Comparison of ENCODE assay signal across 8 mouse cellular contexts in the genomic region with DNA sequence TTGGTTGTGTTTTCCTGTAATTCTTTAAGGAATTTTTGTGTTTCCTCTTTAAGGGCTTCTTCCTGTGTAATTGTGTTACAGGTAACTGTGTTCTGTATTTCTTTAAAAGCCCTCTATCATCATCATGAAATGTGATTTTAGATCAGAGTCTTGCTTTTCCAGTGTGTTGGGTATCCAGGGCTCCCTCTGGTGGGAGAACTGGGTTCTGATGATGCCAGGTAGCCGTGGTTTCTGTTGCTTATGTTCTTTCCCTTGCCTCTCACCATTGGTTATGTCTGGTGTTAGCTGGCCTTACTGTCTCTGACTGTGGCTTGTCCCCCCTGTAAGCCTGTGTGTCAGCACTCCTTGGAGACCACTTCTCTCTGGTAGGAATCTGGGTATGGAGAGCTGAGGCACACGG. TPM values are rescaled to one million over a fixed set of nuclear protein-coding genes. Genes with fewer than 3 reads are reported as not detected.
DNase-seq lines count a peak whose midpoint lies in the region; ATAC-seq lines count a peak whose summit lies in the region.

No protein-coding gene starts in this region.

- H3K4me2 ChIP-seq in intestine, embryonic 14.5 days (ENCODE audit: low read length) = no peak overlapping the region
- no peak overlapping the region for H3K4me2 ChIP-seq in intestine, embryonic 16.5 days (ENCODE audit: low read depth, low read length)

- H3K27ac ChIP-seq in intestine, embryonic 14.5 days (ENCODE audit: low read depth) = no peak overlapping the region
- no peak overlapping the region for H3K27ac ChIP-seq in intestine, embryonic 16.5 days (ENCODE audit: low read length)
- no peak overlapping the region for H3K27ac ChIP-seq in embryonic facial prominence, embryonic 10.5 days (replicated peaks)

- no peaks in the 10 kb centered on the region for H3K27me3 ChIP-seq in intestine, embryonic 14.5 days (replicated peaks; ENCODE audit: control insufficient read depth, insufficient read depth, low read length)
- H3K27me3 ChIP-seq in intestine, embryonic 16.5 days (replicated peaks; ENCODE audit: control insufficient read depth, insufficient read depth, low read length) = no peaks in the 10 kb centered on the region
- H3K27me3 ChIP-seq in embryonic facial prominence, embryonic 10.5 days (replicated peaks; ENCODE audit: low read depth, poor library complexity, severe bottlenecking) = no peaks in the 10 kb centered on the region

- no peaks in the 10 kb centered on the region for H3K4me1 ChIP-seq in intestine, embryonic 14.5 days (replicated peaks; ENCODE audit: control insufficient read depth, insufficient read depth, low read length)
- H3K4me1 ChIP-seq in intestine, embryonic 16.5 days (ENCODE audit: control insufficient read depth, insufficient read depth, low read length) = no peaks in the 10 kb centered on the region
- H3K4me1 ChIP-seq in embryonic facial prominence, embryonic 10.5 days = no peaks in the 10 kb centered on the region

- peak; percentile 59 for DNase-seq in intestine, embryonic 14.5 days (ENCODE audit: low spot score)
- peak; percentile 18 for DNase-seq in thymus, postnatal 14 days
- DNase-seq in thymus, postnatal 36 days = no peak
- DNase-seq in embryonic facial prominence, embryonic 10.5 days (ENCODE audit: low spot score) = peak; percentile 26
- DNase-seq in adrenal gland, adult 8-10 months = no peak

- H3K9ac ChIP-seq in intestine, embryonic 14.5 days (ENCODE audit: low read length) = no peak overlapping the region
- H3K9ac ChIP-seq in intestine, embryonic 16.5 days (ENCODE audit: low read depth, low read length) = no peak overlapping the region

- 62% methylated on average over 2 of the region's 2 CpGs for WGBS in intestine, embryonic 14.5 days
- WGBS in intestine, embryonic 16.5 days = 54% methylated on average over 2 of the region's 2 CpGs
- 65% methylated on average over 2 of the region's 2 CpGs for WGBS in embryonic facial prominence, embryonic 10.5 days

- no peaks in the 10 kb centered on the region for H3K9me3 ChIP-seq in intestine, embryonic 14.5 days (ENCODE audit: control insufficient read depth, low read length)
- H3K9me3 ChIP-seq in intestine, embryonic 16.5 days (ENCODE audit: control insufficient read depth, low read length) = no peaks in the 10 kb centered on the region
- H3K9me3 ChIP-seq in embryonic facial prominence, embryonic 10.5 days = no peaks in the 10 kb centered on the region

- H3K36me3 ChIP-seq in intestine, embryonic 14.5 days (ENCODE audit: control insufficient read depth, insufficient read depth, low read length) = peaks cover 66% of the 10 kb centered on the region
- peaks cover 5% of the 10 kb centered on the region for H3K36me3 ChIP-seq in intestine, embryonic 16.5 days (ENCODE audit: control insufficient read depth, insufficient read depth, low read length)
- peaks cover 90% of the 10 kb centered on the region for H3K36me3 ChIP-seq in embryonic facial prominence, embryonic 10.5 days (replicated peaks)

- no peak overlapping the region for H3K4me3 ChIP-seq in intestine, embryonic 14.5 days (ENCODE audit: low read depth, low read length)
- no peak overlapping the region for H3K4me3 ChIP-seq in intestine, embryonic 16.5 days (ENCODE audit: low read length)
- H3K4me3 ChIP-seq in embryonic facial prominence, embryonic 10.5 days = no peak overlapping the region

- no peak for ATAC-seq in intestine, embryonic 14.5 days (replicated peaks; ENCODE audit: low FRiP score, low TSS enrichment, low read depth)
- no peak for ATAC-seq in intestine, embryonic 16.5 days
- ATAC-seq in megakaryocyte progenitor cell, adult 5-6 weeks (replicated peaks; ENCODE audit: poor library complexity) = no peak
- ATAC-seq in activated CD4-positive, CD25-positive, alpha-beta regulatory T cell, adult 4 months = no peak

RNA-seq across cellular contexts. Expression of a gene that starts 44.5 kb away (rescaled TPM):
- polyA plus RNA-seq in intestine, embryonic 14.5 days (2014; fragmentation: Nextera tagmentation; extraction: Ambion mirVana) = 37.5 and 40.5 TPM in 2 replicates
- 15.2 and 15.5 TPM in 2 replicates for polyA plus RNA-seq in intestine, embryonic 16.5 days (2015; fragmentation: Nextera tagmentation; extraction: Ambion mirVana)
- 52.7 and 55.9 TPM in 2 replicates for polyA plus RNA-seq in embryonic facial prominence, embryonic 10.5 days (2016; fragmentation: Nextera tagmentation; extraction: Ambion mirVana)
- 38.9 and 46.6 TPM in 2 replicates for total RNA-seq in megakaryocyte progenitor cell, adult 5-6 weeks (2015)
- 31.9 and 32.6 TPM in 2 replicates for total RNA-seq in megakaryocyte progenitor cell, adult 5-6 weeks (2017)
- polyA plus RNA-seq in activated CD4-positive, CD25-positive, alpha-beta regulatory T cell, adult 4 months (2017; shearing (Covaris generic)) = 1 to 10 TPM; 6.7 to 6.9 TPM
- 10 to 100 TPM; 31.2 to 59.3 (median 42.6) TPM for total RNA-seq in adrenal gland, adult 8-10 months (2022)

RNA-seq across cellular contexts. Expression of a gene that starts 55.8 kb away (rescaled TPM):
- polyA plus RNA-seq in intestine, embryonic 14.5 days (2014; fragmentation: Nextera tagmentation; extraction: Ambion mirVana) = 0.51 and 0.87 TPM in 2 replicates
- polyA plus RNA-seq in intestine, embryonic 16.5 days (2015; fragmentation: Nextera tagmentation; extraction: Ambion mirVana) = 0.31 and 0.38 TPM in 2 replicates
- 0.66 and 1.3 TPM in 2 replicates for polyA plus RNA-seq in embryonic facial prominence, embryonic 10.5 days (2016; fragmentation: Nextera tagmentation; extraction: Ambion mirVana)
- total RNA-seq in megakaryocyte progenitor cell, adult 5-6 weeks (2015) = not detected in 2 replicates
- not detected in 2 replicates for total RNA-seq in megakaryocyte progenitor cell, adult 5-6 weeks (2017)
- polyA plus RNA-seq in activated CD4-positive, CD25-positive, alpha-beta regulatory T cell, adult 4 months (2017; shearing (Covaris generic)) = under 1 TPM in 1 of 2 experiments, not detected in 1; 0.14 TPM
- total RNA-seq in adrenal gland, adult 8-10 months (2022) = 10 to 100 TPM in 2 of 4 experiments, under 1 TPM in 2; 0.37 to 20.2 (median 6.4) TPM

Comparison
In these comparisons a context has a peak if more than half of its experiments do, and no peak if none do; other contexts are left out.
1. DNase-seq: peak in intestine, embryonic 14.5 days (single experiment), thymus, postnatal 14 days (single experiment) and embryonic facial prominence, embryonic 10.5 days (single experiment); none in thymus, postnatal 36 days (0 of 2) and adrenal gland, adult 8-10 months (single experiment).